Mouse (Mus musculus) intestine, embryonic 14.5 days (tissue): ENCODE data around the gene Dnm2. TPM values are rescaled to one million over a fixed set of nuclear protein-coding genes. Genes with fewer than 3 reads are reported as not detected.
A peak's percentile ranks its signal among the peaks of the same experiment; 100 is the strongest.

Experiments used
- microRNA-seq: library from miRNA; unstranded; fragments of <30 nt; microRNA quantifications from one replicate; pipeline ENCODE4, GENCODE M21; 2016
- polyA plus RNA-seq: library from polyadenylated mRNA; unstranded; fragments of >200 nt; fragmentation: Nextera tagmentation; extraction: Ambion mirVana; gene quantifications from 2 replicates; pipeline ENCODE4 v1.2.1, GENCODE M21; 2014

Dnm2 gene
- polyA plus RNA-seq, 1 experiment from 2014 or later = 67.3 TPM

Small RNA genes within 50 kb of the gene (microRNA-seq; reads per million reads assigned to microRNA genes)
- 10.0 reads per million, percentile 39 among the genes with 10 or more reads in this experiment for gene Mir199a-1

Other genes starting within 250 kb of the Dnm2 start
- gene Keap1, start 185.5 kb upstream of the Dnm2 start, polyA plus RNA-seq = 41.0 and 43.0 TPM in 2 replicates
- 0.07 and 0.13 TPM in 2 replicates for gene S1pr5, start 176.5 kb upstream of the Dnm2 start, polyA plus RNA-seq
- gene Atg4d, start 159.6 kb upstream of the Dnm2 start, polyA plus RNA-seq = 42.6 and 45.4 TPM in 2 replicates
- gene Kri1, start 136.9 kb upstream of the Dnm2 start, polyA plus RNA-seq = 12.8 TPM in 2 replicates
- gene Cdkn2d, start 133.5 kb upstream of the Dnm2 start, polyA plus RNA-seq = 43.7 and 44.8 TPM in 2 replicates
- gene Ap1m2, start 112.6 kb upstream of the Dnm2 start, polyA plus RNA-seq = 69.6 and 75.8 TPM in 2 replicates
- gene Slc44a2, start 104.2 kb upstream of the Dnm2 start, polyA plus RNA-seq = 70.1 and 74.6 TPM in 2 replicates
- gene Ilf3, start 57.0 kb upstream of the Dnm2 start, polyA plus RNA-seq = 179 and 188 TPM in 2 replicates
- 69.9 and 77.3 TPM in 2 replicates for gene Qtrt1, start 13.1 kb upstream of the Dnm2 start, polyA plus RNA-seq
- gene Tmed1, start 85.3 kb downstream of the Dnm2 start, polyA plus RNA-seq = 88.4 and 91.0 TPM in 2 replicates
- 3.1 and 4.2 TPM in 2 replicates for gene AB124611, start 101.3 kb downstream of the Dnm2 start, polyA plus RNA-seq
- 39.5 and 54.4 TPM in 2 replicates for gene Carm1, start 122.0 kb downstream of the Dnm2 start, polyA plus RNA-seq
- 32.7 and 32.9 TPM in 2 replicates for gene Timm29, start 167.8 kb downstream of the Dnm2 start, polyA plus RNA-seq
- gene Yipf2, start 167.9 kb downstream of the Dnm2 start, polyA plus RNA-seq = 20.8 and 23.3 TPM in 2 replicates
- 92.6 and 96.3 TPM in 2 replicates for gene Smarca4, start 191.3 kb downstream of the Dnm2 start, polyA plus RNA-seq